Mouse (Mus musculus) intestine, embryonic 15.5 days (tissue): ENCODE results near the gene Tpx2. TPM values are rescaled to one million over a fixed set of nuclear protein-coding genes. Genes with fewer than 3 reads are reported as not detected.

Experiments
- ATAC-seq: fragments of 200-750 bp; cut with Nextera tagmentation; 2 replicates; pipeline ENCODE4 v1.8.0; 2017; ENCODE audit warnings: moderate TSS enrichment, moderate library complexity
- H3K27ac ChIP-seq: fragments of 300-500 bp; sonication (generic); 2 replicates; pipeline ENCODE4 v1.5.1; 2015; ENCODE audit warnings: mild to moderate bottlenecking, inconsistent platforms
- H3K27me3 ChIP-seq: fragments of 300-500 bp; sonication (generic); replicated peaks from 2 replicates; pipeline ENCODE4 v1.6.1; 2015; ENCODE audit warnings: inconsistent platforms
- H3K36me3 ChIP-seq: fragments of 300-500 bp; sonication (generic); 2 replicates; pipeline ENCODE4 v1.6.1; 2015; ENCODE audit warnings: inconsistent platforms
- H3K4me1 ChIP-seq: fragments of 300-500 bp; sonication (generic); replicated peaks from 2 replicates; pipeline ENCODE4 v1.6.1; 2015; ENCODE audit warnings: inconsistent platforms
- H3K4me2 ChIP-seq: fragments of 300-500 bp; sonication (generic); replicated peaks from 2 replicates; pipeline ENCODE4 v1.6.1; 2015; ENCODE audit warnings: mild to moderate bottlenecking, inconsistent platforms
- H3K4me3 ChIP-seq: fragments of 300-500 bp; sonication (generic); replicated peaks from 2 replicates; pipeline ENCODE4 v1.5.1; 2015; ENCODE audit warnings: inconsistent platforms
- H3K9ac ChIP-seq: fragments of 300-500 bp; sonication (generic); 2 replicates; pipeline ENCODE4 v1.6.1; 2015; ENCODE audit warnings: inconsistent platforms
- H3K9me3 ChIP-seq: fragments of 300-500 bp; sonication (generic); 2 replicates; pipeline ENCODE4 v1.6.1; 2016; ENCODE audit warnings: inconsistent platforms
- WGBS: fragments of 180-500 bp; shearing (Covaris S2); methylation state at CpG from one replicate; pipeline ENCODE4 v1.1.7; 2015; 5-methylcytosine and 5-hydroxymethylcytosine counted together
- polyA plus RNA-seq: library from polyadenylated mRNA; unstranded; fragments of >200 nt; fragmentation: Nextera tagmentation; extraction: Ambion mirVana; gene quantifications from 2 replicates; pipeline ENCODE4 v1.2.1, GENCODE M21; 2015

The Tpx2 gene
- polyA plus RNA-seq, 1 experiment from 2014 or later: 67.6 TPM

GRCm38 (mm10) chr2:152831019-152831878 is 16.5 kb upstream of the Tpx2 start, which contains the start of gene Bcl2l1:
Gene Bcl2l1 (minus strand): TSS chr2:152831728.
- no peaks in the 10 kb centered on the region for H3K36me3 ChIP-seq
- peaks cover 33% of the 10 kb centered on the region for H3K4me1 ChIP-seq
- H3K27ac ChIP-seq: peak within 1 kb of the TSS; percentile 97
- no peaks in the 10 kb centered on the region for H3K9me3 ChIP-seq
- peak within 1 kb of the TSS; percentile 91 for H3K9ac ChIP-seq
- peak; percentile 97 for ATAC-seq
- H3K27me3 ChIP-seq: no peaks in the 10 kb centered on the region
- peak within 1 kb of the TSS; percentile 80 for H3K4me3 ChIP-seq
- peak within 1 kb of the TSS; percentile 77 for H3K4me2 ChIP-seq
- under 1% methylated on average over 74 of the region's 74 CpGs for WGBS

GRCm38 (mm10) chr2:152839256-152839655 is 8.5 kb upstream of the Tpx2 start:
- no peak overlapping the region for H3K4me2 ChIP-seq
- no peak overlapping the region for H3K4me3 ChIP-seq
- no peaks in the 10 kb centered on the region for H3K36me3 ChIP-seq
- WGBS: 67% methylated on average over 2 of the region's 2 CpGs
- H3K27me3 ChIP-seq: no peaks in the 10 kb centered on the region
- no peak overlapping the region for H3K27ac ChIP-seq
- no peak for ATAC-seq
- no peaks in the 10 kb centered on the region for H3K4me1 ChIP-seq
- H3K9me3 ChIP-seq: no peaks in the 10 kb centered on the region
- no peak overlapping the region for H3K9ac ChIP-seq

- Histone ChIP-seq H3K4me2 (no peak overlapping the region), H3K9me3 (no peaks in the 10 kb centered on the region), H3K27me3 (no peaks in the 10 kb centered on the region), H3K27ac (no peak overlapping the region), H3K36me3 (no peaks in the 10 kb centered on the region), H3K4me1 (no peaks in the 10 kb centered on the region), H3K9ac (no peak overlapping the region), H3K4me3 (no peak overlapping the region)
- ATAC-seq: no peak
- 75% methylated on average over 3 of the region's 3 CpGs for WGBS
Observed at GRCm38 (mm10) chr2:152842741-152843140, 5.0 kb upstream of the Tpx2 start.

- Histone ChIP-seq H3K27ac (no peak overlapping the region), H3K27me3 (no peaks in the 10 kb centered on the region), H3K4me1 (peaks cover 2% of the 10 kb centered on the region), H3K9ac (no peak overlapping the region), H3K4me3 (no peak overlapping the region; the same call in 1 of the 2 replicates), H3K9me3 (no peaks in the 10 kb centered on the region), H3K4me2 (peak overlapping the region; percentile 48), H3K36me3 (no peaks in the 10 kb centered on the region)
- ATAC-seq: no peak
- 17% methylated on average over 3 of the region's 3 CpGs for whole genome bisulfite sequencing
Observed at GRCm38 (mm10) chr2:152847057-152847814, 528 bp upstream of the Tpx2 start.

- Histone ChIP-seq H3K4me1 (peaks cover 2% of the 10 kb centered on the region), H3K4me2 (peak overlapping the region; percentile 55), H3K9ac (peak overlapping the region; percentile 70), H3K9me3 (no peaks in the 10 kb centered on the region), H3K27ac (no peak overlapping the region), H3K27me3 (no peaks in the 10 kb centered on the region), H3K4me3 (peak overlapping the region; percentile 69), H3K36me3 (0 out of 2 replicates have a peak, but pooled peaks cover 4% of the 10 kb centered on the region)
- ATAC-seq: no peak
- WGBS: 0% methylated on average over 2 of the region's 2 CpGs
Observed at GRCm38 (mm10) chr2:152848466-152848865, 702 bp downstream of the Tpx2 start.

GRCm38 (mm10) chr2:152859501-152859900 is 11.7 kb downstream of the Tpx2 start:
- no peak overlapping the region for H3K4me3 ChIP-seq
- H3K9me3 ChIP-seq: no peaks in the 10 kb centered on the region
- no peaks in the 10 kb centered on the region for H3K27me3 ChIP-seq
- no peaks in the 10 kb centered on the region for H3K4me1 ChIP-seq
- ATAC-seq: no peak
- 82% methylated on average over 3 of the region's 3 CpGs for WGBS
- no peak overlapping the region for H3K9ac ChIP-seq
- H3K27ac ChIP-seq: no peak overlapping the region
- peaks cover 21% of the 10 kb centered on the region for H3K36me3 ChIP-seq
- no peak overlapping the region for H3K4me2 ChIP-seq

GRCm38 (mm10) chr2:152861891-152862290 is 14.1 kb downstream of the Tpx2 start:
- no peak for ATAC-seq
- no peak overlapping the region for H3K4me3 ChIP-seq
- H3K4me1 ChIP-seq: no peaks in the 10 kb centered on the region
- no peaks in the 10 kb centered on the region for H3K27me3 ChIP-seq
- no peak overlapping the region for H3K4me2 ChIP-seq
- peaks cover 17% of the 10 kb centered on the region for H3K36me3 ChIP-seq
- no peaks in the 10 kb centered on the region for H3K9me3 ChIP-seq
- no peak overlapping the region for H3K27ac ChIP-seq
- 82% methylated on average over 1 of the region's 1 CpGs for WGBS
- no peak overlapping the region for H3K9ac ChIP-seq

- H3K27ac ChIP-seq: no peak overlapping the region
- H3K27me3 ChIP-seq: no peaks in the 10 kb centered on the region
- no peak overlapping the region for H3K9ac ChIP-seq
- no peaks in the 10 kb centered on the region for H3K9me3 ChIP-seq
- WGBS: 89% methylated on average over 3 of the region's 3 CpGs
- peaks cover 16% of the 10 kb centered on the region for H3K36me3 ChIP-seq
- no peak overlapping the region for H3K4me3 ChIP-seq
- H3K4me1 ChIP-seq: no peaks in the 10 kb centered on the region
- H3K4me2 ChIP-seq: no peak overlapping the region
- ATAC-seq: no peak
Observed at GRCm38 (mm10) chr2:152862638-152863037, 14.9 kb downstream of the Tpx2 start.

- H3K9ac ChIP-seq: no peak overlapping the region
- H3K9me3 ChIP-seq: no peaks in the 10 kb centered on the region
- H3K27ac ChIP-seq: no peak overlapping the region
- no peaks in the 10 kb centered on the region for H3K27me3 ChIP-seq
- H3K36me3 ChIP-seq: peaks cover 13% of the 10 kb centered on the region
- no peak overlapping the region for H3K4me3 ChIP-seq
- no peak for ATAC-seq
- no peak overlapping the region for H3K4me2 ChIP-seq
- no peaks in the 10 kb centered on the region for H3K4me1 ChIP-seq
- WGBS: 91% methylated on average over 6 of the region's 6 CpGs
Observed at GRCm38 (mm10) chr2:152863346-152863745, 15.6 kb downstream of the Tpx2 start.

GRCm38 (mm10) chr2:152878239-152878638 is 30.5 kb downstream of the Tpx2 start:
- no peaks in the 10 kb centered on the region for H3K27me3 ChIP-seq
- ATAC-seq: no peak
- H3K9me3 ChIP-seq: no peaks in the 10 kb centered on the region
- H3K9ac ChIP-seq: no peak overlapping the region
- no peak overlapping the region for H3K4me3 ChIP-seq
- no peaks in the 10 kb centered on the region for H3K4me1 ChIP-seq
- H3K36me3 ChIP-seq: peaks cover 30% of the 10 kb centered on the region
- no peak overlapping the region for H3K4me2 ChIP-seq
- WGBS: 85% methylated on average over 3 of the region's 3 CpGs
- no peak overlapping the region for H3K27ac ChIP-seq

GRCm38 (mm10) chr2:152880898-152881297 is 33.1 kb downstream of the Tpx2 start:
- WGBS: 91% methylated on average over 13 of the region's 13 CpGs
- no peak for ATAC-seq
- no peak overlapping the region for H3K27ac ChIP-seq
- H3K36me3 ChIP-seq: peaks cover 25% of the 10 kb centered on the region
- H3K9ac ChIP-seq: no peak overlapping the region
- H3K27me3 ChIP-seq: no peaks in the 10 kb centered on the region
- no peaks in the 10 kb centered on the region for H3K4me1 ChIP-seq
- no peak overlapping the region for H3K4me2 ChIP-seq
- H3K4me3 ChIP-seq: no peak overlapping the region
- no peaks in the 10 kb centered on the region for H3K9me3 ChIP-seq

- no peak overlapping the region for H3K4me3 ChIP-seq
- no peak overlapping the region for H3K9ac ChIP-seq
- no peak overlapping the region for H3K4me2 ChIP-seq
- WGBS: 95% methylated on average over 6 of the region's 6 CpGs
- H3K36me3 ChIP-seq: peaks cover 38% of the 10 kb centered on the region
- no peaks in the 10 kb centered on the region for H3K27me3 ChIP-seq
- no peaks in the 10 kb centered on the region for H3K4me1 ChIP-seq
- ATAC-seq: no peak
- no peaks in the 10 kb centered on the region for H3K9me3 ChIP-seq
- H3K27ac ChIP-seq: no peak overlapping the region
Observed at GRCm38 (mm10) chr2:152884101-152884645, 36.4 kb downstream of the Tpx2 start.
